Mouse (Mus musculus): Measurements from ENCODE around the gene Ctnnbl1. TPM values are rescaled to one million over a fixed set of nuclear protein-coding genes. Genes with fewer than 3 reads are reported as not detected.

The Ctnnbl1 gene
- polyA plus RNA-seq, 1 experiment from 2014 or later, result 78.7 TPM

- ATAC-seq (ENCODE audit: low FRiP score, low TSS enrichment), result no peak
- WGBS, result 79% methylated on average over 10 of the region's 10 CpGs
- Histone ChIP-seq H3K27ac (replicated peaks; ENCODE audit: low read depth, low read length) (0 out of 2 replicates have a peak overlapping the region, but pooled peaks have one; percentile 49), H3K4me2 (ENCODE audit: low read length) (no peak overlapping the region), H3K9ac (replicated peaks; ENCODE audit: low read length) (no peak overlapping the region), H3K9me3 (ENCODE audit: control insufficient read depth, low read length) (no peaks in the 10 kb centered on the region), H3K36me3 (ENCODE audit: control insufficient read depth, insufficient read depth, low read length) (peaks cover 14% of the 10 kb centered on the region), H3K4me3 (replicated peaks; ENCODE audit: low read depth, low read length) (no peak overlapping the region), H3K4me1 (ENCODE audit: control insufficient read depth, insufficient read depth, low read length) (peaks cover 42% of the 10 kb centered on the region), H3K27me3 (ENCODE audit: control insufficient read depth, insufficient read depth, low read length) (no peaks in the 10 kb centered on the region)
- DNase-seq, result no peak
These were observed 55.8 kb downstream of the Ctnnbl1 start for GRCm38 (mm10) chr2:157792840-157793552.

- ATAC-seq (ENCODE audit: low FRiP score, low TSS enrichment) (no peak), DNase-seq (no peak)
- H3K9ac ChIP-seq (replicated peaks; ENCODE audit: low read length), result no peak overlapping the region
- no peaks in the 10 kb centered on the region for H3K27me3 ChIP-seq (ENCODE audit: control insufficient read depth, insufficient read depth, low read length)
- peaks cover 18% of the 10 kb centered on the region for H3K36me3 ChIP-seq (ENCODE audit: control insufficient read depth, insufficient read depth, low read length)
- 56% methylated on average over 8 of the region's 8 CpGs for WGBS
- H3K4me3 ChIP-seq (replicated peaks; ENCODE audit: low read depth, low read length), result no peak overlapping the region
- H3K27ac ChIP-seq (replicated peaks; ENCODE audit: low read depth, low read length), result peak overlapping the region; percentile 68
- H3K4me2 ChIP-seq (ENCODE audit: low read length), result no peak overlapping the region
- H3K9me3 ChIP-seq (ENCODE audit: control insufficient read depth, low read length), result no peaks in the 10 kb centered on the region
- H3K4me1 ChIP-seq (ENCODE audit: control insufficient read depth, insufficient read depth, low read length), result peaks cover 41% of the 10 kb centered on the region
These were observed 56.7 kb downstream of the Ctnnbl1 start for GRCm38 (mm10) chr2:157793851-157794332.

- peaks cover 35% of the 10 kb centered on the region for H3K4me1 ChIP-seq (ENCODE audit: control insufficient read depth, insufficient read depth, low read length)
- H3K27me3 ChIP-seq (ENCODE audit: control insufficient read depth, insufficient read depth, low read length), result no peaks in the 10 kb centered on the region
- no peak for DNase-seq
- no peak overlapping the region for H3K27ac ChIP-seq (replicated peaks; ENCODE audit: low read depth, low read length)
- no peaks in the 10 kb centered on the region for H3K9me3 ChIP-seq (ENCODE audit: control insufficient read depth, low read length)
- 100% methylated on average over 1 of the region's 1 CpGs for WGBS
- no peak overlapping the region for H3K4me2 ChIP-seq (ENCODE audit: low read length)
- H3K9ac ChIP-seq (replicated peaks; ENCODE audit: low read length), result no peak overlapping the region
- peaks cover 6% of the 10 kb centered on the region; the same call in 1 of the 2 replicates for H3K36me3 ChIP-seq (ENCODE audit: control insufficient read depth, insufficient read depth, low read length)
- no peak for ATAC-seq (ENCODE audit: low FRiP score, low TSS enrichment)
- no peak overlapping the region for H3K4me3 ChIP-seq (replicated peaks; ENCODE audit: low read depth, low read length)
These were observed 58.6 kb downstream of the Ctnnbl1 start for GRCm38 (mm10) chr2:157795627-157796423.

GRCm38 (mm10) chr2:157799533-157799932, 62.3 kb downstream of the Ctnnbl1 start:
- no peak for DNase-seq
- Histone ChIP-seq H3K9me3 (ENCODE audit: control insufficient read depth, low read length) (no peaks in the 10 kb centered on the region), H3K4me1 (ENCODE audit: control insufficient read depth, insufficient read depth, low read length) (peaks cover 39% of the 10 kb centered on the region), H3K27ac (replicated peaks; ENCODE audit: low read depth, low read length) (peak overlapping the region; percentile 22; the same call in 1 of the 2 replicates), H3K4me3 (replicated peaks; ENCODE audit: low read depth, low read length) (no peak overlapping the region), H3K36me3 (ENCODE audit: control insufficient read depth, insufficient read depth, low read length) (peaks cover 6% of the 10 kb centered on the region; the same call in 1 of the 2 replicates), H3K27me3 (ENCODE audit: control insufficient read depth, insufficient read depth, low read length) (no peaks in the 10 kb centered on the region), H3K4me2 (ENCODE audit: low read length) (no peak overlapping the region), H3K9ac (replicated peaks; ENCODE audit: low read length) (no peak overlapping the region)
- ATAC-seq (ENCODE audit: low FRiP score, low TSS enrichment), result no peak
- 92% methylated on average over 9 of the region's 9 CpGs for WGBS

GRCm38 (mm10) chr2:157800288-157800687, 63.1 kb downstream of the Ctnnbl1 start:
- Histone ChIP-seq H3K36me3 (ENCODE audit: control insufficient read depth, insufficient read depth, low read length) (peaks cover 6% of the 10 kb centered on the region; the same call in 1 of the 2 replicates), H3K4me3 (replicated peaks; ENCODE audit: low read depth, low read length) (no peak overlapping the region), H3K27ac (replicated peaks; ENCODE audit: low read depth, low read length) (peak overlapping the region; percentile 95), H3K4me2 (ENCODE audit: low read length) (no peak overlapping the region), H3K9me3 (ENCODE audit: control insufficient read depth, low read length) (no peaks in the 10 kb centered on the region), H3K9ac (replicated peaks; ENCODE audit: low read length) (peak overlapping the region; percentile 56; the same call in 1 of the 2 replicates), H3K4me1 (ENCODE audit: control insufficient read depth, insufficient read depth, low read length) (peaks cover 46% of the 10 kb centered on the region), H3K27me3 (ENCODE audit: control insufficient read depth, insufficient read depth, low read length) (no peaks in the 10 kb centered on the region)
- 95% methylated on average over 2 of the region's 2 CpGs for WGBS
- DNase-seq (no peak), ATAC-seq (ENCODE audit: low FRiP score, low TSS enrichment) (no peak)

- ATAC-seq (ENCODE audit: low FRiP score, low TSS enrichment), result peak; percentile 71
- H3K4me1 ChIP-seq (ENCODE audit: control insufficient read depth, insufficient read depth, low read length), result peaks cover 51% of the 10 kb centered on the region
- 4% methylated on average over 11 of the region's 11 CpGs for WGBS
These were observed 63.7 kb downstream of the Ctnnbl1 start for GRCm38 (mm10) chr2:157800746-157801501.

GRCm38 (mm10) chr2:157801505-157802357, 64.5 kb downstream of the Ctnnbl1 start:
- no peak for DNase-seq
- peak overlapping the region; percentile 8; the same call in 1 of the 2 replicates for H3K4me3 ChIP-seq (replicated peaks; ENCODE audit: low read depth, low read length)
- no peaks in the 10 kb centered on the region for H3K27me3 ChIP-seq (ENCODE audit: control insufficient read depth, insufficient read depth, low read length)
- H3K36me3 ChIP-seq (ENCODE audit: control insufficient read depth, insufficient read depth, low read length), result peaks cover 6% of the 10 kb centered on the region; the same call in 1 of the 2 replicates
- H3K4me1 ChIP-seq (ENCODE audit: control insufficient read depth, insufficient read depth, low read length), result peaks cover 55% of the 10 kb centered on the region
- H3K9me3 ChIP-seq (ENCODE audit: control insufficient read depth, low read length), result no peaks in the 10 kb centered on the region
- peak overlapping the region; percentile 56 for H3K9ac ChIP-seq (replicated peaks; ENCODE audit: low read length)
- peak; percentile 40; the same call in 1 of the 2 replicates for ATAC-seq (ENCODE audit: low FRiP score, low TSS enrichment)
- 27% methylated on average over 8 of the region's 8 CpGs for WGBS
- H3K4me2 ChIP-seq (ENCODE audit: low read length), result peak overlapping the region; percentile 39
- peak overlapping the region; percentile 95 for H3K27ac ChIP-seq (replicated peaks; ENCODE audit: low read depth, low read length)

More at GRCm38 (mm10) chr2:157800746-157801501, 63.7 kb downstream of the Ctnnbl1 start:
- H3K9me3 ChIP-seq (ENCODE audit: control insufficient read depth, low read length), result no peaks in the 10 kb centered on the region
- peak overlapping the region; percentile 56 for H3K9ac ChIP-seq (replicated peaks; ENCODE audit: low read length)
- H3K27ac ChIP-seq (replicated peaks; ENCODE audit: low read depth, low read length), result peak overlapping the region; percentile 95
- DNase-seq, result peak; percentile 82
- no peaks in the 10 kb centered on the region for H3K27me3 ChIP-seq (ENCODE audit: control insufficient read depth, insufficient read depth, low read length)
- H3K4me2 ChIP-seq (ENCODE audit: low read length), result peak overlapping the region; percentile 39
- H3K4me3 ChIP-seq (replicated peaks; ENCODE audit: low read depth, low read length), result 0 out of 2 replicates have a peak overlapping the region, but pooled peaks have one; percentile 8
- H3K36me3 ChIP-seq (ENCODE audit: control insufficient read depth, insufficient read depth, low read length), result peaks cover 6% of the 10 kb centered on the region; the same call in 1 of the 2 replicates
